Mouse (Mus musculus) adrenal gland, adult 18-20 months (tissue): ENCODE results near the gene Vdac2. TPM values are rescaled to one million over a fixed set of nuclear protein-coding genes. Genes with fewer than 3 reads are reported as not detected.
A peak's percentile ranks its signal among the peaks of the same experiment; 100 is the strongest.

Experiments used
- DNase-seq, 2 experiments: peaks; one replicate each; pipeline ENCODE4 v3.0.0; 2021 to 2022; ENCODE audit warnings: low spot score in 2 of 2
- long read RNA-seq, 2 experiments: library from polyadenylated mRNA; stranded (forward); transcript quantifications; one replicate each; pipeline ENCODE4 v2.0.0; 2021
- total RNA-seq, 2 experiments: library from RNA; stranded (reverse); gene quantifications; 1 replicate in 1 of 2; 2 replicates in 1 of 2; pipeline ENCODE4 v1.2.3; 2021

Gene Vdac2
- 100 to 1,000 TPM; 205 to 245 TPM for total RNA-seq
- long read RNA-seq, experiment 1, transcript Vdac2-201 (10 exons, 1,954 nt) = major isoform, 132 of 138 reads
- long read RNA-seq, experiment 1, partial matches to known transcripts = 4 of 138 reads
- long read RNA-seq, experiment 1, other reads (novel, unspliced or antisense) = 2 of 138 reads
- long read RNA-seq, experiment 2, transcript Vdac2-201 (10 exons, 1,954 nt) = major isoform, 306 of 326 reads
- long read RNA-seq, experiment 2, partial matches to known transcripts = 5 of 326 reads
- long read RNA-seq, experiment 2, other reads (novel, unspliced or antisense) = 15 of 326 reads

DNA sequence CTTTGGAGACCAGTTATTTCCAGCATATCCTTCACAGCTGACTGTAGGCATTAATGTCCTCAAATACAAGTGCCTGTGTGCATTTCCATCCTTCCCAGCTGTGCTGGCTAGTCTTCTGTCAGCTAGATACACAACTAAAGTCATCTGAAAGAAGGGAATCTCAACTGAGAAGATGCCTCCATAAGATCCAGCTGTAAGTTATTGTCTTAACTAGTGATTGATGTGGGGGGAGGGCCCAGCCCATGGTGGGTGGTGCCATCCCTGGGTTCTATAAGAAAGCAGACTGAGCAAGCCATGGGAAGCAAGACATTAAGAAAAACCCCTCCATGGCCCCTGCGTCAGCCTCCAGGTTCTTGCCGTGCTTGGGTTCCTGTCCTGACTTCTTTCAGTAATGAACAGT lies at the start of gene Vdac2:
Gene Vdac2 (plus strand): TSS at position 301 of the 400 bp plus-strand sequence.
- no peak for DNase-seq

DNA sequence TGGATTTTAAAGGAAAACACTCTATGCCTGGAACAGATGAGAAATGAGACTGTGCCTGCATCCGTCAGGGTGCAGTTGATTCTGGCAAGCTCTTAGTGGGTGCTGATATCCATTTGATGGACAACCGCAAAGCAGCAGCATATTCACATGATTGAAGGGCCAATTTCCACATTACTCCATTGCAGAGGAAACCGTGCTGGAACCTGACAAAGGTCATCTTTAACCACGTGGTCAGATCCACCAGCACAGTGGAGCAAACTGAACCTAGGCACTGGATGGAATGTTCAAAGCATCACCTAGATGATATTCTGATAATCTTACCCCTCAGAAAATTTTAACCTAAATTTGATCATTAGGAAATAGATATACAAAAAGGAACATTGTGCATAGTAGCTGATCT lies 48.8 kb upstream of the Vdac2 start:
- no peak for DNase-seq

DNA sequence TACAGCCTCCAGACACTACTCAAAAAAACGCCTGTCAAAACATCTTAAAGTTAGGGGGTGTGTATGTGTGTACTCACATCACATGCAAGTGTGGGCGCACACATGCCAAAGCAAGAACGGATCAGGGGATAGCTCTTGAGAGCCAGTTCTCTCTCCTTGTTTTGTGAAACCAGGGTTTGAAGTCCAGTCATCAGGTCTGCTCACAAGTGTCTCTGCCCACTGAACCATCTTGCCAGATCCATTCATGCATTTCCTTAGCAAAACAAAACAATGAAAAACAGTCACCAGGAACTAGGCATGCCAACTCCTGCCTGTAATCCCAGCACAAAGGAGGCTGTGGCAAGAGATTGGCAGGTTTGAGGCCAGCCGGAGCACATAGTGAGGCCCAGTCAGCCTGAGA lies 38.5 kb upstream of the Vdac2 start:
- DNase-seq = no peak

DNA sequence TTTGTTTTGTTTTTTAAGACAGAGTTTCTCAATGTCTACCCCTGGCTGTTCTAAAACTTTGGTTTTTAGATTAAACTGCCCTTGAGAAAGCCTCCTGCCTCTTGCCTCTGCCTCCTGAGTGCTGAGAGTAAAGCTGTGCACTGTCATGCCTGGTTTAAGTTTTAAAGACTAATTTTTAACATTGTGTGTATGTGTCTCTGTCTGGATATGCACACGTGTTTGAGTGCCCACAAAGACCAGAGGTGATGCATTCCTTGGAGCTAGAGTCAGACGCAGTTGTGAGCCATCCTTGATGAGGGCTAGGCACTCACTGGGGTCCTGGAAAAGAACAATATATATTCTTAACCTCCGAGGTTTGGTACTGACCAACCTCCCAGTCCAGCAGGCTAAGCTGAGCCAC lies 37.7 kb upstream of the Vdac2 start:
- no peak for DNase-seq

DNA sequence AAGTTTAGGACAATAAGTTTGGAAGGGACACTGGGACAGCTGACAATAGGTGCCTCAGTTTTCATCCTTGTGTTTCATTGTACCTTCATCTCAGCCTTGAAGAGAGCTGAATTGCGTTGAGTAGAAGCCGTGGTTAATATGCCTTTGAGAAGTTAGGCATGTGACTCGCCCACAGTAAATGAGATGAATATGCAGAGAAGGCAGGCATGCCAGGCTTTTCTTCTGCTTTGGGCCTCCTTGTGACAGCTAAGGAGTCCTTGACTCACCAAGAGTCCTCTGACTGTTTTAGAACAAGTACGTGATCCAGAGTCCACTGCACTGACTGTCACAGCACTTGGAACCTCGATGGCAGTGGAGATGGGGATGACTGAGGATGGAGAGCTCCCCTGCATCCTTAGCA lies 36.9 kb upstream of the Vdac2 start:
- no peak for DNase-seq

DNA sequence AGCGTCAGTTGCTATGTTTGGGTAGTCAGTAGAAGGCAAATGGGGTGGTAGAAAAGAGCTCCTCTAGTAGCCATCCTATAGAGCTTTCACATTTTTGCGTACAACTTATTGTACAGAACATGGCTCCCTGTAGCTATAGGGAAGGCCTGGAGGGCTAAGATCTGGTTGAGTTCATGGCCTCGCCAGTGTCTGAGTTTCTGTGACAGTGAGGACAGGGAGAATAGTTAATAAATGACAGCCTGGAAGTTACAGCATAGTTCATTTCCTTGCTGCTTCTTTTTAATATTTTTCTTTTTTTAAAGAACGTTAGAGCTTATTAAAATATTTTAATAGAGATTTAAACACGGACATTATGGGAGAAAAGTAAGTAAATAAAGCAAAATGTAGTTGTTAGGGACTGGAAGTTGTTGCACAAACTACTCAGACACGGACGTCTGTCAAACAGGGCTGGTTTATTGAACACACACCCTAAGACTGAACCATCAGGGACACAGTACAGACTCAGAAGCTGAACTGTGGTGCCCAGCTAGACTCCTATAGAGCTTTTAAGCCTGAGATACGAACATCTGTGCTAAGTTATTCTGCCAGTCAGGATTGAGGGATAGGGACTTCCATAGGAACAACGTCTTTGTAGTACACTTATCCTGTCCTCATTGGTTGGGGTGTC lies 34.3 kb upstream of the Vdac2 start:
- DNase-seq = no peak

DNA sequence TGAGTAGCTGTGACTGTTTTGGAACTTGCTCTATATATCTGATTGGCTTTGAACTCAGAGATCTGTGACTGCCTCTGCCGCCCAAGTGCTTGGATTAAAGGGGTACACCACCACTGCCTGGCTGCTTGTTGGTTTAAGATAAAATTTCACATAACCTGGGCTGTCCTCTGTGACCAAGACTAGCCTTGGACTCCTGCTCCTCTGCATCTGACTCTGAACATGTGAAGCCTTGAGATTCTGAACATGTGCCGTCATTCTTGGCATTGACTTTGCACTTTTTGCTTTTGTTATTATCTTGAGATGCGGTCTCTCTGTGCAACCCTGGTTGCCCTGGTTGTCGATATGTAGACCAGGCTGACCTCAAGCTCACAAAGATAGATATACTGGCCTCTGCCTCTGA lies 33.3 kb upstream of the Vdac2 start:
- DNase-seq = no peak

DNA sequence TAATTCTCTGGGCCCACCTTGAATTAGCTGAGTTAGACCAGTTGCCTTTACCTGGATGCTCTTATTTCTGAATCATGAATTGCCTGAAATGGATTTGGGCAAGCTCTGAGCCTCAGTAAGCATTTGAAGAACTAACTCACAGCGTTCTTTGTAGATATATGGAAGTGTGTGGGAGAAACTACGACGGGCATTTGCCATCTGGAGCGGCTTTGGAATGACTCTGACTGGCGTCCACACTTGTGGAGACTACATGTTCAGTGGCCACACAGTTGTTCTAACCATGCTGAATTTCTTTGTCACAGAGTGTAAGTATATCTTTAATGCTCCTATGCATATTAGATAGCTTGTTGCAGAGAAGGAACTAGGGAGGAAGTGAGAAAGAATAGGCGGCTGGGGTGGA lies 32.8 kb upstream of the Vdac2 start:
- no peak for DNase-seq

DNA sequence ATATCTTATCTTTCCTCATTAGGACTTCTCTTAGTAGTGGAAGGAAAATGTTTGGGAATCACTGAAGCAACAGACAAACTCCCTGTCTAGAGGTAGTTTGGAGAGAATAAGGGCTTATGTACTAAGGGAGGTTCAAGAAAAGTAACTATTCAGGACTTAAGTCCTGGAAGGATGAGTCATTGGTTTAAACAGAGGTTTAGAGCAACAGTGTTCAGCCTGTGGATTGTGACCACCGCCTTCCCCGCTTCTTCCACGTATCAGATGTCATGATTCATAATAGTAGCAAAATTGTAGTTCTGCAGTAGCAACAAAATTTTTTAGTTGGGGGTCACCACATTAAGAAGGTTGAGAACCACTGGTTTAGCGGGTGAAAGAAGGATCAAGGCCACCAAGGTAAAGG lies 24.4 kb upstream of the Vdac2 start:
- no peak for DNase-seq

DNA sequence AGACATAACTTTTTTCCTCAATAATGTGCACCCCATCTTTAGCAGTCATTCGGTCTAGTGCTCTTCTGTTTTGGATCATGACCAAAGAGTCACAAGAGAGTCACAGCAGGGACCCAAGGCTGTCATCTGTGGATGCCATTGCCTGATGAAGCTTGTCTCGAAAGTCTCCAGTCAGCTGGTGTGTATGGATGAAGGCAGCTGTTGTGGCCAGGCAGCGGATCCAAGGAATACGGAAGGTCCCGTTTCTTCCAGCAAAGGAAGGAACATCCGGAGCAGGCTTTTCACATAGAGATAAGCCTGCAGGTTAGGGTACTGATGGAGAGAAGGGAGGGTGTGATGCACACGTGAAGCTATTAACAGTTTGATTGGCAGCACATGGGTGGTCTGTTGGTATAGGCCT lies 23.4 kb upstream of the Vdac2 start:
- no peak for DNase-seq

DNA sequence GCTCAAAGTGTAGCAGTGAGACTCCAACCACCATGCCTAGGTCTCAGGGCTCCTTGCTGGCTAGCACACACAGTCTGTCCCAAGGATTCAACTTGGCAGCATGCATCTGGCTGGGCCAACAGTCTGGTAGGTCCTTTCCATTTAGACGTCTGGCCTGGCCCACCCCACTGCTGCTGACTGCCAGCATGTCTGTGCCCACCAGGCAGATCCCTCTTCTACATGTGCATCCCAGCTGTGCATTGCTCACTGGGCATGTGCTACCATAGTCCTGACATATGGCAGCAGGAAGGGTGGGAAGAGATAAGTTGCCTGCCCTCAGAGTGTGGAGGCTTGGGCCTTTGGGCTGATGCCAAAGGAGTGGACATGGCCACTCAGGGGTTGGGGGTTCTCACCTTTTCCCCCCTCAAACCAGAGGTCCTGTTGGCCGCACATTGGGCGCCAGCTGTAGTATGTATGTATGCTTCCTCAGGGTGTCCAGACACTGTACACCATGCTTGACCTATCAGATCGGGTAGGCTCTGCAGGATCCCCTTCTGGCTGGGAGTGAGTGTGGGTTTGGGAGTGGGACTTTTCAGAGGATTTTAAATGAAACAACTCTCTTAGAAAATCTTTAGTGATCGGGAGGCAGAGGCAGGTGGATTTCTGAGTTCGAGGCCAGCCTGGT lies 22.4 kb upstream of the Vdac2 start:
- DNase-seq = no peak

DNA sequence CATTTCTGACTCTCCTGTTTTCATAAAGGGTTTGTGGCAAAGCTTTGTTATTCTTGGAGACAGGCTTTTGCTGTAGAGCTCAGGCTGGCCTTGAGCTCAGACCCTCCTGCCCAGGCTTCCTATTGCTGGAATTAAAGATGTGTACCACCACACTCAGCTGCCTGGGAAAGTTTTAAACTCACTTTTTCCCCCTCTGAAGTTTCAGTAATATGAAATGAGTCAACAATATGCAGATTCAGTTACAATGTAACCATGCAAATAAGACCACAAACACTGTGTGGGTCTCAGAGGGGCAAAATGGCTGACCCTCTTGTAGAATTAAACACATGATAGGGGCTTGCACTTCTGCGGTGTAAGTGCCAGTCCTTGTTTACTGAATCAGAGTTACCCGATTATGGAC lies 18.8 kb upstream of the Vdac2 start:
- DNase-seq = no peak

DNA sequence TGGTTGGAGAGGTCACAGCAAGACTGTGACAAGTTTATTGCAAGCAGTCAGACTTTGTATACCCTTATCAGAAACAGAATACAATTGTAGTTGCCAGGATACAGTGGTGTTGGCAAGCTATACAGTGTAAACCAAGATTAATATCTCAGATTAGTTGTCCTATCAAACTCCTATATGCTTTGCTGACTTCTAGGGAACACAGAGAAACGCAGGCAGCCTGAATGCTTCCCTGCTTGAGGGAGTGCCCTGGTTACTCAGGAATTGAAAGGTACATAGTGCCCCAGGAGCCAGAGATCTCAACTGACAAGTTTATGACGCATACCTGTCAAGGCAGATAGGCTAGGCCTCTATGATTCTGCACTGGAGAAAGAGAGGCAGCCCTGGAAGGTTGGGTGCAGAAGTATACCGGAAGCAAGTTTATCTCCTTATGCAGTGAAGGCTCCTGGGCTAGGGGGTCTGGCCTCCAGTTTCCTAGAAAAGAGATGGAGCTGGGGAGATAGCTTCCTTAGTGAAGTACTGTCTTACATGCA lies 18.3 kb upstream of the Vdac2 start:
- no peak for DNase-seq

DNA sequence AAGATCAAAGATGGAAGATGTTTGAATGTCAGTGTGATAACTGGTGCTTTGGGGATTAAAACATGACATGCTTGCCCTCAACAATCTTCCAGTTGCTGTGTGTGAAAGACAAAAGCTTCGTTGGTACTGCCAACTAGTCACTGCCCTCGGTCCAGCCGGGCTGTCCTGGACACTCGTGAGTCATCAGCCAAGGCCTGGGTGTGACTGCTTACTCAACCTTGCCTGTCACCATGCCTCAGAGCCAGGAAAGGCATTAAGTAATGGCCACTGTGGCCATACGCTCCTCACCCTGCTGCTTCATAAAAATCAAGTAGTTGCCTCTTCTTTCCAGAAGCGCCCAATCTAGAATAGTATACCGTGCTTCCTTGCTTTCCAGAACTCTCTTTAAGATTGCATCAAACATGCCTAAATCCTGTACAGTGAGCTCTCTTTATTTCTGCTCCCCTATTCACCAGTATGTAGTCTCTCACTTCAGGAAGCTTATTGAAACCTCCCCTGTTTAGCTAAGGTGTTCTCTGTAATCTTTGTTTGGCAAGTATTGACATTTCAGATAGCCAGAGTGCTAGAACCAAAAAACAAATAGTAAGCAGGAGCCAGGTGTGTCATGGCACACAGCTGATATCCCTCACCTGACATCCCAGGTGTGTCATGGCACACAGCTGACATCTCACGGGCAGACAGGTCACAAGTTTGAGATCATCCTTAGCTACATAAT lies 16.7 kb upstream of the Vdac2 start:
- peak in 1 of 2 experiments; percentile 36 for DNase-seq

DNA sequence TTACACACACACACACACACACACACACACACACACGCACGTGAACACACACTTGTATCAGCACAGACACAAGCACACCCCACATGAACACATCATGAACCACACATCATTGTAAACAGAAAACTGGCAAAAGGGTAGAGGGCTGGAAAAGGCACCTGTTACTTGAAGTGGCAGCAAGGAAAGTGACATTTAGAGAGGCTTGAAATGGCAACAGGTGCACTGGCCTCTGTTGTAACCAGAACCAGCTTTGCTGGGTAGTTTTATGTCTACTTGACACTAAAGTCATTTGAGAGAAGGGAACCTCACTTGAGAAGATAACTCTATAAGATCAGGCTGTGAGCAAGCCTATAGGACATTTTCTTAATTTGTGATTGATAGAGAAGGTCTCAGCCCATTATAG lies 15.6 kb upstream of the Vdac2 start:
- no peak for DNase-seq

DNA sequence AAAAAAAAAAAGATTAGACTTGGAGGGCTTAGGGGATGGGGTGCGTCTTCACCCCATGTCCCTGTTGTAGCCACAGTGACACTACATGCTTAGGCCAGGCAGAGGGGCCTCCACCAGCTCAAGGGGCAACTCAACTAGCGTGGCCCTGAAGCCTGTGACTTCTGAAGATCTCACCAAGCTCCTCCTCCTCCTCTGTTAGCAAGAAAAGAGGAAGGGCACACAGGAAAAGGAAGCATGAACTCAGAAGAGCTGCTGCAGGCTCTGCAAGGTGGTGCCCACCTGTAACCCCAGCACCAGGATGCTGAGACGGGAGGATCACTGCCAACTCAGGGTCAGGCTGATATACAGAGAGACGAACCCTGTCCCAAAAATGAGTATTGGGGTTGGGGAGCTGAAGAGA lies 13.7 kb upstream of the Vdac2 start:
- no peak for DNase-seq

DNA sequence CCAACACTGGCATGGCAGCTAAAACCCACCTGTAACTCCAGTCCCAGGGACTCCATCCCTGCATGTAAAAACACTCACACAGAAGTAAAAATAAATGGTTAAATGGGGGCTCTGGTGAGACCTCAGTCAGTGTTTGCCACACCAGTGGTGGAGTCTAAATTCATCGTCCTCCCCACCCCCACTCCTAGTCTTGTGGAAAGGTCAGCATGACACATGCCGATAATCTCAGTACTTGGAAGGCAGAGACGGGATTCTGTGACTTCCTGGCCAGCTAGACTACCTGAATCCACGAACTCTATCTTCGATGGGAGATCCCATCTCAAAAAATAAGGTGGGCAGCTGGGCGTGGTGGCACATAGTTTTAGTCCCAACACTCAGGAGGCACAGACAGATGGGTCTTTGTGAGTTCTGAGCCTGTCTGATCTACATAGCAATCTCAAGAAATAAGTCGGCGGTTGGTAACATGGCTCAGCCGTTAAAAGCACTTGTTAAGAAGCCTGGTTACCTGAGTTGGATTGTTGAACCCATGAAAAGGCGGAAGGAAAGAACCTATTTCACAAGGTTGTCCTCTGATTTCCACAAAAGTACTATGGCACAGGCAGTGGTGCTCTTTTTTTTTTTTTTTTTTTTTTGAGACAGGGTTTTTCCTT lies 13.2 kb upstream of the Vdac2 start:
- DNase-seq = no peak

DNA sequence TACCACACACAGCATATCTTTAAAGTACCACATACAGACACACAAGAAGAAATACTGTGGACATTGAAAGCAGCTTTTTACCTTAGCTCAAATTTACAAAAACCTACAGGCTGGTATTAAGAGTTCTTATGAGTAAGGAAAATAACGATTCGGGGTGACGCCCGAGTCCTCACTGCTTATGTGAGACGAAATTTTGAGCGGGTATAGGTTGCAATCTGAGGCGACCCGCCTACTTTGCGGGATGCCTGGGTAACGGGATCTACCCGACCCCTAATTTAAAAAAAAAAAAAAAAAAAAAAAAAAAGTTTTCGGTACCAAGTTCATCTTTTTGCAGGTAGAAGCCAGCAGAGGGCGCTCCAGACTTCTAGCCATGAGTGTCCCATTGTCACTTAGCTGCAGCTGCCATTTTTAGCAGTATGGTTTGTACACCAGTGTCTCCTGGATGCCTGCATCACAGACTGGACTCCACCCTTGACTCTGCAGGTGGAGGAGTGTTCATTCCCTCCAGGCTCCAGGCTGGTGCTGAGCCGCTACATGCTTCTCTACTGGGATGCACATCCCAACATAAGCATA lies 12.4 kb upstream of the Vdac2 start:
- DNase-seq = peak; percentile 66 to 80

DNA sequence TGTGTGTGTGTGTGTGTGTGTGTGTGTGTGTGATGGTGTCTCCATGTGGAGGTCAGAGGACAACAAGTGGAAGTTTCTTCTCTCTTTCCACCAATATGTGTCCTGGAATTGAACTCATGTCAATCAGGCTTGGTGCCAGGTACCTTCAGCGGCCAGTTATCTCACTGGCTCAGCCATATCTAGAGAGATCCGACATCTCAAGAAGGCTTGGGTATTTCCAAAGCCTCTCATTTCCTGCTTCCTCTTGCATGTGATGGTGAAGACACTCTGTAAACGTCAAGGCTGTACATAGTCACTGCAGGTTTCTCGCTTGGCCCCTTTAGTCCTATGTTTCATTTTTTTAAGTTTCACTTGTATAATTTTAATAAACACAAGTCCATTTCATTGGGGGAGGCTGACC lies 11.8 kb upstream of the Vdac2 start:
- DNase-seq = no peak

DNA sequence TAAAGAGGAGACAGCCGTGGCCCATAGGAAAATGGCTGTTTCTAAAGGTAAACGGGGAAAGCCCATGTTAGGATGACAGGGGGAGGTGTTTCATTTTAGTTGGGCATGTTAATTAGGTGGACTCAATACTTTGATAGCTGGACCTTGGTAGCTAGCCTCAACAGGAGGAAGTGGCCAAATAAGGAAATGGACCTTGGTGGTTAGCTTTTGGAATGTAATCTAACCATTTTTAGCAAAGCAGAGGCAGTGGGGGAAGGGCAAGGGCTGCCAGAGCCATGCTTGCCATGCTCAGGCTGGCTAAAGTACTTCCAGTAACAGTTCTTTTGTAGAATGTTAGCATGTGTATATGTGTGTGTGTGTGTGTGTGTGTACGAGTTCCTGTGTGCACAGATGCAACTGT lies 11.2 kb upstream of the Vdac2 start:
- peak in 1 of 2 experiments; percentile 27 for DNase-seq

DNA sequence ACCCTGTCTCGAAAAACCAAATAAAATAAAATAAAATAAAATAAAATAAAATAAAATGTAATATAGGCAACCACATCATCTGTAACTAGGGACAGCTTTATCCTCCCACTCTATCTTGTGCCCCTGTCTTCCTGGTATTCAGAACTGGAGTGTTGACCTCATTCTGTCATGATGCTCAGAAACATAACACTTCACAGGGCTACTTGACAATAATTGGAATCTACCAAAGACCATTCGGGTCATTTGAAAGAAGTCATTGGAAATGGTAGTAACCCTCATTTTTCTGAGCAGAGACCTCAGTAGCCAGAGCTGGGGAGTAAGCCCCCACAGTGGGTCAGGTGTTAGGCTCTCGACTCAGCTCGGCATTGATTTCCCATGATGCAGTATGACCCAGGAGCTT lies 10.4 kb upstream of the Vdac2 start:
- DNase-seq = no peak
